Mouse (Mus musculus): ENCODE data around the gene Ano10.

Gene Ano10

GRCm38 (mm10) chr9:122244080-122244799 is 50.0 kb downstream of the Ano10 start:
- peak; percentile 78 for DNase-seq

- DNase-seq, result no peak
Measured at GRCm38 (mm10) chr9:122243297-122243696, 50.9 kb downstream of the Ano10 start.

- DNase-seq, result peak; percentile 22
Measured at GRCm38 (mm10) chr9:122242856-122243255, 51.4 kb downstream of the Ano10 start.

GRCm38 (mm10) chr9:122241812-122242400 is 52.3 kb downstream of the Ano10 start:
- no peak for DNase-seq

- no peak for DNase-seq
Measured at GRCm38 (mm10) chr9:122240629-122241199, 53.5 kb downstream of the Ano10 start.

GRCm38 (mm10) chr9:122234741-122235140 is 59.5 kb downstream of the Ano10 start:
- DNase-seq, result no peak

- DNase-seq, result no peak
Measured at GRCm38 (mm10) chr9:122233972-122234345, 60.3 kb downstream of the Ano10 start.

- no peak for DNase-seq
Measured at GRCm38 (mm10) chr9:122233316-122233971, 60.8 kb downstream of the Ano10 start.

- no peak for DNase-seq
Measured at GRCm38 (mm10) chr9:122232912-122233311, 61.3 kb downstream of the Ano10 start.

GRCm38 (mm10) chr9:122230701-122231100 is 63.5 kb downstream of the Ano10 start:
- no peak for DNase-seq

- no peak for DNase-seq
Measured at GRCm38 (mm10) chr9:122226419-122226818, 67.8 kb downstream of the Ano10 start.

- DNase-seq, result peak; percentile 35
Measured at GRCm38 (mm10) chr9:122225309-122225708, 68.9 kb downstream of the Ano10 start.

- DNase-seq, result no peak
Measured at GRCm38 (mm10) chr9:122223005-122223404, 71.2 kb downstream of the Ano10 start.

- DNase-seq, result no peak
Measured at GRCm38 (mm10) chr9:122219934-122220333, 74.3 kb downstream of the Ano10 start.

GRCm38 (mm10) chr9:122216945-122217529 is 77.2 kb downstream of the Ano10 start:
- DNase-seq, result no peak

GRCm38 (mm10) chr9:122215118-122215517 is 79.1 kb downstream of the Ano10 start:
- DNase-seq, result no peak

- no peak for DNase-seq
Measured at GRCm38 (mm10) chr9:122208311-122208710, 85.9 kb downstream of the Ano10 start.

GRCm38 (mm10) chr9:122205543-122206200 is 88.6 kb downstream of the Ano10 start:
- peak; percentile 54 for DNase-seq

GRCm38 (mm10) chr9:122204508-122204907 is 89.7 kb downstream of the Ano10 start:
- no peak for DNase-seq

- DNase-seq, result peak; percentile 73
Measured at GRCm38 (mm10) chr9:122199253-122199652, 95.0 kb downstream of the Ano10 start.

GRCm38 (mm10) chr9:122198621-122199020 is 95.6 kb downstream of the Ano10 start:
- no peak for DNase-seq

GRCm38 (mm10) chr9:122197021-122197420 is 97.2 kb downstream of the Ano10 start:
- DNase-seq, result no peak

All from kidney, postnatal 10 days (tissue).